9 mouse cellular contexts compared by ENCODE assay signal in the genomic region with DNA sequence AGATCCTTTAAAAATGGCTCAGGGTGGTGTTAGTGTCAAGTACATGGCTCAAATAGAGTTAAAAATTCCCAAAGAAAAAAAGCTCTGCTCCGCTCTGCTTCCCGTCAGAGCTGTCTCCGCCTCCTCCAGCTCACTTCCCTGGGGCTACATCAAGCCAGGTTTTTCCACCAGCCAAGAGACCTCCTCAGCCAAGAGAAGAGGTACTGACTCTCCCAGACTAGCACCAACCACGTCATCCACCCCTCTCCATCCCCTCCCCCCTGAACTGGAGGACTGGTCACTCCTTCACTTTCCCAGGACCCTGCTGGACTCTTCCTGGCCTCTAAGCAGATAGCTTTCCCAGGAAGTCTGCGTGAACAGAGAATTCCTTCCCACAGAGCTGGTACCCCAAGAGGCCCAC. TPM values are rescaled to one million over a fixed set of nuclear protein-coding genes. Genes with fewer than 3 reads are reported as not detected.
DNase-seq lines count a peak whose midpoint lies in the region; ATAC-seq and TF ChIP-seq lines count a peak whose summit lies in the region.
"Had no signal": no experiment of that assay in that cellular context is flagged by ENCODE, and none has a peak within 500 bp of the region (broad histone marks: within the 10 kb centered on the region; RNA-seq: fewer than 3 reads in every experiment).

No protein-coding gene starts in this region.

- H3K4me1 ChIP-seq in E14TG2a.4 (replicated peaks; ENCODE audit: low read depth, low read length): peaks cover 77% of the 10 kb centered on the region
- H3K4me1 ChIP-seq in heart, embryonic 14.5 days (ENCODE audit: control insufficient read depth in 2 of 2, insufficient read depth in 2 of 2, low read length in 2 of 2): peaks cover 7 to 10% of the 10 kb centered on the region in 2 experiments
- peaks cover 10% of the 10 kb centered on the region; the same call in 1 of the 2 replicates for H3K4me1 ChIP-seq in kidney, postnatal 0 days (replicated peaks; ENCODE audit: insufficient read depth, low read length)
- peaks cover 10% of the 10 kb centered on the region for H3K4me1 ChIP-seq in lung, embryonic 16.5 days (replicated peaks; ENCODE audit: control insufficient read depth, insufficient read depth, low read length)
- no peaks in the 10 kb centered on the region; the same call in 1 of the 2 replicates for H3K4me1 ChIP-seq in small intestine, adult 2 months (ENCODE audit: control insufficient read depth, insufficient read depth, insufficient read length, low read length)

- 8% methylated on average over 5 of the region's 5 CpGs for WGBS in heart, embryonic 14.5 days
- 0% methylated on average over 5 of the region's 5 CpGs for WGBS in kidney, postnatal 0 days
- WGBS in lung, embryonic 16.5 days: 1% methylated on average over 5 of the region's 5 CpGs
- WGBS in small intestine, adult 2 months: 22% methylated on average over 5 of the region's 5 CpGs

- TF ChIP-seq CTCF in E14TG2a.4 (conservative IDR thresholded peaks at IDR 0.05; ENCODE audit: low read length): no peak
- TF ChIP-seq CTCF in kidney, postnatal 0 days (IDR thresholded peaks at IDR 0.05; ENCODE audit: low read depth): no peak
- TF ChIP-seq CTCF in small intestine, adult 2 months (IDR thresholded peaks at IDR 0.05; ENCODE audit: extremely low read depth, insufficient read length, insufficient replicate concordance, low read depth, low read length): no peak

- DNase-seq in adrenal gland, postnatal 14 days: peak; percentile 77
- peak; percentile 95 for DNase-seq in fibroblast of lung, adult 2 months (ENCODE audit: low read depth)
- DNase-seq in kidney, postnatal 0 days (ENCODE audit: low spot score): peak; percentile 93

- H3K9ac ChIP-seq in heart, embryonic 14.5 days (ENCODE audit: low read length): peak overlapping the region; percentile 89
- H3K9ac ChIP-seq in kidney, postnatal 0 days (ENCODE audit: low read depth, low read length): peak overlapping the region; percentile 87; the same call in 1 of the 2 replicates
- peak overlapping the region; percentile 89 for H3K9ac ChIP-seq in lung, embryonic 16.5 days (ENCODE audit: low read length)

- H3K9me3 ChIP-seq in E14TG2a.4 (ENCODE audit: low read length): no peaks in the 10 kb centered on the region
- no peaks in the 10 kb centered on the region for H3K9me3 ChIP-seq in heart, embryonic 14.5 days (ENCODE audit: control insufficient read depth, low read length)
- H3K9me3 ChIP-seq in kidney, postnatal 0 days (replicated peaks; ENCODE audit: low read length): no peaks in the 10 kb centered on the region
- H3K9me3 ChIP-seq in lung, embryonic 16.5 days (ENCODE audit: control insufficient read depth, low read length): no peaks in the 10 kb centered on the region

- peak overlapping the region; percentile 85 for H3K4me2 ChIP-seq in heart, embryonic 14.5 days (ENCODE audit: low read length)
- peak overlapping the region; percentile 94 for H3K4me2 ChIP-seq in kidney, postnatal 0 days (ENCODE audit: low read length)
- peak overlapping the region; percentile 88 for H3K4me2 ChIP-seq in lung, embryonic 16.5 days (ENCODE audit: low read depth, low read length)

- H3K4me3 ChIP-seq in E14TG2a.4 (replicated peaks; ENCODE audit: low read length): peak overlapping the region; percentile 94
- H3K4me3 ChIP-seq in heart, embryonic 14.5 days (ENCODE audit: control insufficient read depth in 1 of 2, insufficient read depth in 1 of 2, low read depth in 1 of 2, low read length in 2 of 2): peak overlapping the region; percentile 65 to 75
- H3K4me3 ChIP-seq in kidney, postnatal 0 days (replicated peaks; ENCODE audit: low read depth, low read length): peak overlapping the region; percentile 86
- peak overlapping the region; percentile 83 for H3K4me3 ChIP-seq in lung, embryonic 16.5 days (ENCODE audit: low read length)
- peak overlapping the region; percentile 68 for H3K4me3 ChIP-seq in small intestine, adult 2 months (ENCODE audit: low read depth, low read length)

- H3K27me3 ChIP-seq in E14TG2a.4 (ENCODE audit: insufficient read depth, low read length): no peaks in the 10 kb centered on the region
- H3K27me3 ChIP-seq in heart, embryonic 14.5 days (ENCODE audit: control insufficient read depth, insufficient read depth, low read length): no peaks in the 10 kb centered on the region
- no peaks in the 10 kb centered on the region for H3K27me3 ChIP-seq in kidney, postnatal 0 days (ENCODE audit: insufficient read depth, low read length)
- H3K27me3 ChIP-seq in lung, embryonic 16.5 days (ENCODE audit: control insufficient read depth, insufficient read depth, low read depth, low read length): no peaks in the 10 kb centered on the region
- H3K27me3 ChIP-seq in small intestine, adult 2 months (ENCODE audit: control insufficient read depth, insufficient read depth, low read length): no peaks in the 10 kb centered on the region

- ATAC-seq in heart, embryonic 14.5 days (ENCODE audit: insufficient number of reproducible peaks, insufficient read depth, low FRiP score, low read depth): peak; percentile 75
- ATAC-seq in kidney, postnatal 0 days (replicated peaks; ENCODE audit: low FRiP score, low read depth): peak; percentile 82
- ATAC-seq in lung, embryonic 16.5 days (ENCODE audit: low read depth): peak; percentile 80
- ATAC-seq in granulocyte monocyte progenitor cell, adult 5-6 weeks (replicated peaks; ENCODE audit: poor library complexity, severe bottlenecking): no peak

- TF ChIP-seq POLR2A in small intestine, adult 2 months (IDR thresholded peaks at IDR 0.05; ENCODE audit: low read depth, low read length): no peak

- H3K27ac ChIP-seq in heart, embryonic 14.5 days (replicated peaks in 1 of 2; ENCODE audit: control insufficient read depth in 1 of 2, insufficient read depth in 1 of 2, low read depth in 2 of 2, low read length in 2 of 2): peak overlapping the region; percentile 89 to 90
- peak overlapping the region; percentile 96 for H3K27ac ChIP-seq in kidney, postnatal 0 days
- H3K27ac ChIP-seq in lung, embryonic 16.5 days (ENCODE audit: low read length): peak overlapping the region; percentile 94
- H3K27ac ChIP-seq in small intestine, adult 2 months (ENCODE audit: insufficient read depth, low read depth, low read length): no peak overlapping the region

- H3K36me3 ChIP-seq in E14TG2a.4 (ENCODE audit: insufficient read depth, low read length): peaks cover 65% of the 10 kb centered on the region
- H3K36me3 ChIP-seq in heart, embryonic 14.5 days (ENCODE audit: control insufficient read depth, insufficient read depth, low read length): peaks cover 49% of the 10 kb centered on the region
- peaks cover 40% of the 10 kb centered on the region for H3K36me3 ChIP-seq in kidney, postnatal 0 days (ENCODE audit: insufficient read depth, low read length)
- 0 out of 2 replicates have a peak, but pooled peaks cover 6% of the 10 kb centered on the region for H3K36me3 ChIP-seq in lung, embryonic 16.5 days (ENCODE audit: control insufficient read depth, insufficient read depth, low read length)
- H3K36me3 ChIP-seq in small intestine, adult 2 months (ENCODE audit: control insufficient read depth, insufficient read depth, low read length): peaks cover 29% of the 10 kb centered on the region

RNA-seq across cellular contexts. Expression of gene Dtx3, which starts 0.9 kb away (rescaled TPM):
- 60.7 and 66.5 TPM in 2 replicates for total RNA-seq in adrenal gland, postnatal 14 days (2021)
- 73.3 and 75.7 TPM in 2 replicates for polyA plus RNA-seq in heart, embryonic 14.5 days (2014; fragmentation: Nextera tagmentation; extraction: Ambion mirVana)
- 83.3 and 85.1 TPM in 2 replicates for polyA plus RNA-seq in kidney, postnatal 0 days (2015; fragmentation: Nextera tagmentation; extraction: Ambion mirVana)
- 72.9 and 74.8 TPM in 2 replicates for polyA plus RNA-seq in lung, embryonic 16.5 days (2015; fragmentation: Nextera tagmentation; extraction: Ambion mirVana)
- 24.0 and 35.3 TPM in 2 replicates for polyA plus RNA-seq in small intestine, adult 2 months (2012; rRNA removed)
- total RNA-seq in granulocyte monocyte progenitor cell, adult 5-6 weeks (2014; fragmentation: Nextera tagmentation): 51.9 and 54.4 TPM in 2 replicates
- total RNA-seq in granulocyte monocyte progenitor cell, adult 5-6 weeks (2017): 17.9 and 19.9 TPM in 2 replicates

RNA-seq across cellular contexts. Expression of gene Arhgef25, which starts 6.5 kb away (rescaled TPM):
- 22.3 and 28.5 TPM in 2 replicates for total RNA-seq in adrenal gland, postnatal 14 days (2021)
- polyA plus RNA-seq in heart, embryonic 14.5 days (2014; fragmentation: Nextera tagmentation; extraction: Ambion mirVana): 18.2 and 22.8 TPM in 2 replicates
- polyA plus RNA-seq in kidney, postnatal 0 days (2015; fragmentation: Nextera tagmentation; extraction: Ambion mirVana): 27.9 and 29.0 TPM in 2 replicates
- 60.3 and 65.0 TPM in 2 replicates for polyA plus RNA-seq in lung, embryonic 16.5 days (2015; fragmentation: Nextera tagmentation; extraction: Ambion mirVana)
- polyA plus RNA-seq in small intestine, adult 2 months (2012; rRNA removed): 8.8 and 10.4 TPM in 2 replicates
- total RNA-seq in granulocyte monocyte progenitor cell, adult 5-6 weeks (2014; fragmentation: Nextera tagmentation): 3.2 TPM in 1 of 2 replicates, not detected in the other
- 0.15 and 0.95 TPM in 2 replicates for total RNA-seq in granulocyte monocyte progenitor cell, adult 5-6 weeks (2017)
- total RNA-seq: neutrophil, adult 5-6 weeks had no signal

RNA-seq across cellular contexts. Expression of gene Pip4k2c, which starts 15.0 kb away (rescaled TPM):
- 28.5 and 29.2 TPM in 2 replicates for total RNA-seq in adrenal gland, postnatal 14 days (2021)
- 17.6 and 22.8 TPM in 2 replicates for polyA plus RNA-seq in heart, embryonic 14.5 days (2014; fragmentation: Nextera tagmentation; extraction: Ambion mirVana)
- 45.0 and 50.1 TPM in 2 replicates for polyA plus RNA-seq in kidney, postnatal 0 days (2015; fragmentation: Nextera tagmentation; extraction: Ambion mirVana)
- 30.0 and 30.8 TPM in 2 replicates for polyA plus RNA-seq in lung, embryonic 16.5 days (2015; fragmentation: Nextera tagmentation; extraction: Ambion mirVana)
- 13.8 and 31.4 TPM in 2 replicates for polyA plus RNA-seq in small intestine, adult 2 months (2012; rRNA removed)
- 12.1 and 13.6 TPM in 2 replicates for total RNA-seq in granulocyte monocyte progenitor cell, adult 5-6 weeks (2014; fragmentation: Nextera tagmentation)
- total RNA-seq in granulocyte monocyte progenitor cell, adult 5-6 weeks (2017): 7.6 and 13.8 TPM in 2 replicates

RNA-seq across cellular contexts. Expression of gene Slc26a10, which starts 15.9 kb away (rescaled TPM):
- 10.4 and 10.8 TPM in 2 replicates for total RNA-seq in adrenal gland, postnatal 14 days (2021)
- polyA plus RNA-seq in heart, embryonic 14.5 days (2014; fragmentation: Nextera tagmentation; extraction: Ambion mirVana): 17.4 and 19.3 TPM in 2 replicates
- polyA plus RNA-seq in kidney, postnatal 0 days (2015; fragmentation: Nextera tagmentation; extraction: Ambion mirVana): 2.8 and 3.1 TPM in 2 replicates
- 0.88 and 1.1 TPM in 2 replicates for polyA plus RNA-seq in lung, embryonic 16.5 days (2015; fragmentation: Nextera tagmentation; extraction: Ambion mirVana)
- polyA plus RNA-seq in small intestine, adult 2 months (2012; rRNA removed): 0.56 and 0.85 TPM in 2 replicates
- 0.15 TPM in 1 of 2 replicates, not detected in the other for total RNA-seq in granulocyte monocyte progenitor cell, adult 5-6 weeks (2014; fragmentation: Nextera tagmentation)
- total RNA-seq in granulocyte monocyte progenitor cell, adult 5-6 weeks (2017): 0.26 and 0.88 TPM in 2 replicates

RNA-seq across cellular contexts. Expression of gene B4galnt1, which starts 31.4 kb away (rescaled TPM):
- 14.6 and 24.7 TPM in 2 replicates for total RNA-seq in adrenal gland, postnatal 14 days (2021)
- polyA plus RNA-seq in heart, embryonic 14.5 days (2014; fragmentation: Nextera tagmentation; extraction: Ambion mirVana): 1.5 and 2.0 TPM in 2 replicates
- 15.0 and 16.4 TPM in 2 replicates for polyA plus RNA-seq in kidney, postnatal 0 days (2015; fragmentation: Nextera tagmentation; extraction: Ambion mirVana)
- polyA plus RNA-seq in lung, embryonic 16.5 days (2015; fragmentation: Nextera tagmentation; extraction: Ambion mirVana): 3.5 and 5.2 TPM in 2 replicates
- 228 and 484 TPM in 2 replicates for polyA plus RNA-seq in small intestine, adult 2 months (2012; rRNA removed)
- total RNA-seq in granulocyte monocyte progenitor cell, adult 5-6 weeks (2014; fragmentation: Nextera tagmentation): 288 and 308 TPM in 2 replicates
- total RNA-seq in granulocyte monocyte progenitor cell, adult 5-6 weeks (2017): 141 and 161 TPM in 2 replicates
